Mouse (Mus musculus): ENCODE results near the gene Acly. TPM values are rescaled to one million over a fixed set of nuclear protein-coding genes. Genes with fewer than 3 reads are reported as not detected.

Acly gene
- 356 and 377 TPM in 2 replicates for polyA plus RNA-seq (2016; fragmentation: Nextera tagmentation; extraction: Ambion mirVana)

GRCm38 (mm10) chr11:100527458-100528374 is at the start of gene Acly:
Acly (minus strand) TSS chr11:100528000.
- Histone ChIP-seq H3K4me2 (replicated peaks) (peak within 1 kb of the TSS; percentile 71), H3K36me3 (peaks cover 19% of the 10 kb centered on the region), H3K4me1 (peaks cover 39% of the 10 kb centered on the region), H3K9ac (peak within 1 kb of the TSS; percentile 89), H3K4me3 (peak within 1 kb of the TSS; percentile 83), H3K9me3 (no peaks in the 10 kb centered on the region), H3K27me3 (replicated peaks) (no peaks in the 10 kb centered on the region), H3K27ac (peak within 1 kb of the TSS; percentile 68)
- peak; percentile 98 for ATAC-seq (ENCODE audit: low FRiP score, low read depth)
- under 1% methylated on average over 54 of the region's 54 CpGs for WGBS

- 76% methylated on average over 21 of the region's 21 CpGs for WGBS
- Histone ChIP-seq H3K4me3 (no peak overlapping the region), H3K27ac (no peak overlapping the region), H3K4me1 (peaks cover 16% of the 10 kb centered on the region), H3K9me3 (no peaks in the 10 kb centered on the region), H3K4me2 (replicated peaks) (peak overlapping the region; percentile 93), H3K36me3 (peaks cover 27% of the 10 kb centered on the region), H3K9ac (no peak overlapping the region), H3K27me3 (replicated peaks) (peaks cover under 1% of the 10 kb centered on the region; the same call in 1 of the 2 replicates)
- ATAC-seq (ENCODE audit: low FRiP score, low read depth) = no peak
Observed at GRCm38 (mm10) chr11:100576256-100576655, 48.5 kb upstream of the Acly start.

GRCm38 (mm10) chr11:100575484-100575855 is 47.7 kb upstream of the Acly start:
- Histone ChIP-seq H3K9ac (peak overlapping the region; percentile 70), H3K27ac (no peak overlapping the region), H3K27me3 (replicated peaks) (peaks cover 4% of the 10 kb centered on the region; the same call in 1 of the 2 replicates), H3K4me1 (peaks cover 24% of the 10 kb centered on the region), H3K4me2 (replicated peaks) (peak overlapping the region; percentile 93), H3K36me3 (peaks cover 19% of the 10 kb centered on the region), H3K9me3 (no peaks in the 10 kb centered on the region), H3K4me3 (peak overlapping the region; percentile 57)
- WGBS = 28% methylated on average over 2 of the region's 2 CpGs
- ATAC-seq (ENCODE audit: low FRiP score, low read depth) = 0 out of 2 replicates have a peak, but pooled peaks have one; percentile 33

GRCm38 (mm10) chr11:100574708-100575483 is 47.1 kb upstream of the Acly start, which contains the start of gene Cnp:
Cnp (plus strand) TSS chr11:100574904.
- Histone ChIP-seq H3K9me3 (no peaks in the 10 kb centered on the region), H3K36me3 (peaks cover 13% of the 10 kb centered on the region), H3K27me3 (replicated peaks) (peaks cover 4% of the 10 kb centered on the region; the same call in 1 of the 2 replicates), H3K4me1 (peaks cover 24% of the 10 kb centered on the region), H3K9ac (peak within 1 kb of the TSS; percentile 70), H3K4me2 (replicated peaks) (peak within 1 kb of the TSS; percentile 93), H3K27ac (no peak within 1 kb of the TSS), H3K4me3 (peak within 1 kb of the TSS; percentile 57)
- peak; percentile 51; the same call in 1 of the 2 replicates for ATAC-seq (ENCODE audit: low FRiP score, low read depth)
- 3% methylated on average over 47 of the region's 47 CpGs for WGBS

GRCm38 (mm10) chr11:100574188-100574587 is 46.4 kb upstream of the Acly start:
- Histone ChIP-seq H3K27me3 (replicated peaks) (peaks cover 4% of the 10 kb centered on the region; the same call in 1 of the 2 replicates), H3K4me3 (peak overlapping the region; percentile 57; the same call in 1 of the 2 replicates), H3K9ac (no peak overlapping the region), H3K9me3 (no peaks in the 10 kb centered on the region), H3K36me3 (peaks cover 6% of the 10 kb centered on the region), H3K4me1 (peaks cover 24% of the 10 kb centered on the region), H3K4me2 (replicated peaks) (peak overlapping the region; percentile 93), H3K27ac (no peak overlapping the region)
- ATAC-seq (ENCODE audit: low FRiP score, low read depth) = no peak
- WGBS = 93% methylated on average over 3 of the region's 3 CpGs

GRCm38 (mm10) chr11:100571202-100571567 is 43.4 kb upstream of the Acly start:
- Histone ChIP-seq H3K4me2 (replicated peaks) (peak overlapping the region; percentile 60), H3K36me3 (no peaks in the 10 kb centered on the region), H3K4me1 (peaks cover 24% of the 10 kb centered on the region), H3K27me3 (replicated peaks) (peaks cover 4% of the 10 kb centered on the region; the same call in 1 of the 2 replicates), H3K27ac (no peak overlapping the region), H3K4me3 (no peak overlapping the region; the same call in 1 of the 2 replicates), H3K9me3 (no peaks in the 10 kb centered on the region), H3K9ac (0 out of 2 replicates have a peak overlapping the region, but pooled peaks have one; percentile 14)
- WGBS = 12% methylated on average over 16 of the region's 16 CpGs
- no peak for ATAC-seq (ENCODE audit: low FRiP score, low read depth)

GRCm38 (mm10) chr11:100570430-100571201 is 42.8 kb upstream of the Acly start:
- 12% methylated on average over 8 of the region's 8 CpGs for WGBS
- Histone ChIP-seq H3K36me3 (no peaks in the 10 kb centered on the region), H3K4me3 (no peak overlapping the region; the same call in 1 of the 2 replicates), H3K27me3 (replicated peaks) (peaks cover 4% of the 10 kb centered on the region; the same call in 1 of the 2 replicates), H3K9me3 (no peaks in the 10 kb centered on the region), H3K27ac (no peak overlapping the region), H3K4me2 (replicated peaks) (peak overlapping the region; percentile 60), H3K9ac (0 out of 2 replicates have a peak overlapping the region, but pooled peaks have one; percentile 14), H3K4me1 (peaks cover 18% of the 10 kb centered on the region)
- ATAC-seq (ENCODE audit: low FRiP score, low read depth) = peak; percentile 37; the same call in 1 of the 2 replicates

- no peaks in the 10 kb centered on the region for H3K36me3 ChIP-seq
- H3K27me3 ChIP-seq (replicated peaks) = peaks cover 4% of the 10 kb centered on the region; the same call in 1 of the 2 replicates
- no peak overlapping the region for H3K27ac ChIP-seq
- no peak for ATAC-seq (ENCODE audit: low FRiP score, low read depth)
- H3K9me3 ChIP-seq = no peaks in the 10 kb centered on the region
- H3K4me2 ChIP-seq (replicated peaks) = no peak overlapping the region
- H3K9ac ChIP-seq = no peak overlapping the region
- WGBS = 67% methylated on average over 9 of the region's 9 CpGs
- 0 out of 2 replicates have a peak, but pooled peaks cover 10% of the 10 kb centered on the region for H3K4me1 ChIP-seq
- H3K4me3 ChIP-seq = no peak overlapping the region
Observed at GRCm38 (mm10) chr11:100569789-100570188, 42.0 kb upstream of the Acly start.

- 88% methylated on average over 8 of the region's 8 CpGs for WGBS
- H3K9me3 ChIP-seq = no peaks in the 10 kb centered on the region
- H3K27me3 ChIP-seq (replicated peaks) = peaks cover 4% of the 10 kb centered on the region; the same call in 1 of the 2 replicates
- H3K9ac ChIP-seq = no peak overlapping the region
- H3K4me1 ChIP-seq = 0 out of 2 replicates have a peak, but pooled peaks cover 8% of the 10 kb centered on the region
- H3K36me3 ChIP-seq = no peaks in the 10 kb centered on the region
- no peak overlapping the region for H3K4me2 ChIP-seq (replicated peaks)
- H3K27ac ChIP-seq = no peak overlapping the region
- no peak overlapping the region for H3K4me3 ChIP-seq
- ATAC-seq (ENCODE audit: low FRiP score, low read depth) = no peak
Observed at GRCm38 (mm10) chr11:100568692-100569091, 40.9 kb upstream of the Acly start.

GRCm38 (mm10) chr11:100567815-100568245 is 40.0 kb upstream of the Acly start:
- 65% methylated on average over 9 of the region's 9 CpGs for WGBS
- no peak overlapping the region for H3K4me3 ChIP-seq
- H3K27me3 ChIP-seq (replicated peaks) = peaks cover 4% of the 10 kb centered on the region; the same call in 1 of the 2 replicates
- no peak for ATAC-seq (ENCODE audit: low FRiP score, low read depth)
- H3K4me2 ChIP-seq (replicated peaks) = no peak overlapping the region
- no peak overlapping the region for H3K9ac ChIP-seq
- 0 out of 2 replicates have a peak, but pooled peaks cover 8% of the 10 kb centered on the region for H3K4me1 ChIP-seq
- no peak overlapping the region for H3K27ac ChIP-seq
- H3K9me3 ChIP-seq = no peaks in the 10 kb centered on the region
- no peaks in the 10 kb centered on the region for H3K36me3 ChIP-seq

GRCm38 (mm10) chr11:100567229-100567628 is 39.4 kb upstream of the Acly start:
- Histone ChIP-seq H3K36me3 (no peaks in the 10 kb centered on the region), H3K4me2 (replicated peaks) (no peak overlapping the region), H3K27me3 (replicated peaks) (peaks cover 4% of the 10 kb centered on the region; the same call in 1 of the 2 replicates), H3K9me3 (no peaks in the 10 kb centered on the region), H3K9ac (no peak overlapping the region), H3K4me1 (0 out of 2 replicates have a peak, but pooled peaks cover 8% of the 10 kb centered on the region), H3K27ac (no peak overlapping the region), H3K4me3 (no peak overlapping the region)
- ATAC-seq (ENCODE audit: low FRiP score, low read depth) = no peak
- 79% methylated on average over 5 of the region's 5 CpGs for WGBS
